Mouse (Mus musculus): ENCODE results near the gene Rtn4ip1. TPM values are rescaled to one million over a fixed set of nuclear protein-coding genes. Genes with fewer than 3 reads are reported as not detected.

The Rtn4ip1 gene
- 10 to 100 TPM; 24.5 to 32.1 TPM for total RNA-seq (2023)

GRCm38 (mm10) chr10:43901578-43902194 lies at the start of gene Rtn4ip1, which contains the start of gene Qrsl1:
Rtn4ip1 (plus strand) TSS chr10:43901807.
Qrsl1 (minus strand) TSS chr10:43901745.

Other genes starting within 250 kb of the Rtn4ip1 start
- 10 to 100 TPM; 37.0 to 41.7 TPM for gene Qrsl1, start 62 bp upstream of the Rtn4ip1 start, total RNA-seq (2023)
- gene Crybg1, start 247.0 kb downstream of the Rtn4ip1 start, total RNA-seq (2023): 10 to 100 TPM; 46.0 to 51.2 TPM